Mouse (Mus musculus) kidney, postnatal 0 days (tissue): ENCODE results near the gene Slc17a5. TPM values are rescaled to one million over a fixed set of nuclear protein-coding genes. Genes with fewer than 3 reads are reported as not detected.

Source experiments
- ATAC-seq: fragments of 200-750 bp; cut with Nextera tagmentation; replicated peaks from 2 replicates; pipeline ENCODE4 v1.8.0; 2017; ENCODE audit warnings: low read depth, moderate number of reproducible peaks, moderate TSS enrichment, moderate library complexity; ENCODE audit not compliant: low FRiP score
- DNase-seq: peaks from one replicate; pipeline ENCODE4 v3.0.0-alpha.2; 2016; ENCODE audit warnings: low spot score
- H3K27ac ChIP-seq: fragments of 300-500 bp; sonication (generic); 2 replicates; pipeline ENCODE4 v1.5.1; 2014; ENCODE audit warnings: mild to moderate bottlenecking
- H3K27me3 ChIP-seq: fragments of 300-500 bp; sonication (generic); 2 replicates; pipeline ENCODE4 v1.6.1; 2014; ENCODE audit warnings: low read length, mixed read lengths; ENCODE audit not compliant: insufficient read depth
- H3K36me3 ChIP-seq: fragments of 300-500 bp; sonication (generic); 2 replicates; pipeline ENCODE4 v1.6.1; 2014; ENCODE audit warnings: low read length, mixed read lengths; ENCODE audit not compliant: insufficient read depth
- H3K4me1 ChIP-seq: fragments of 300-500 bp; sonication (generic); replicated peaks from 2 replicates; pipeline ENCODE4 v1.6.1; 2014; ENCODE audit warnings: antibody characterized with exemption, low read length, mixed read lengths; ENCODE audit not compliant: insufficient read depth
- H3K4me2 ChIP-seq: fragments of 300-500 bp; sonication (generic); 2 replicates; pipeline ENCODE4 v1.6.1; 2014; ENCODE audit warnings: mild to moderate bottlenecking, low read length, moderate library complexity, mixed read lengths
- H3K4me3 ChIP-seq: fragments of 300-500 bp; sonication (generic); replicated peaks from 2 replicates; pipeline ENCODE4 v1.5.1; 2014; ENCODE audit warnings: low read depth, low read length
- H3K9ac ChIP-seq: fragments of 300-500 bp; sonication (generic); 2 replicates; pipeline ENCODE4 v1.6.1; 2014; ENCODE audit warnings: low read depth, low read length
- H3K9me3 ChIP-seq: fragments of 300-500 bp; sonication (generic); replicated peaks from 2 replicates; pipeline ENCODE4 v1.6.1; 2016; ENCODE audit warnings: low read length, inconsistent platforms, mixed read lengths
- CTCF ChIP-seq: IDR thresholded peaks from 2 replicates; pipeline ENCODE4 v1.5.1; 2016; ENCODE audit warnings: antibody characterized with exemption, low read depth, mild to moderate bottlenecking, moderate library complexity
- WGBS: fragments of 180-500 bp; shearing (Covaris S2); extraction: QIAGEN DNeasy Blood & Tissue Kit; methylation state at CpG from one replicate; pipeline ENCODE4 v1.1.7; 2014; 5-methylcytosine and 5-hydroxymethylcytosine counted together
- polyA plus RNA-seq: library from polyadenylated mRNA; unstranded; fragments of >200 nt; fragmentation: Nextera tagmentation; extraction: Ambion mirVana; gene quantifications from 2 replicates; pipeline ENCODE4 v1.2.1, GENCODE M21; 2015

Gene Slc17a5
- polyA plus RNA-seq, 1 experiment from 2014 or later = 17.7 TPM

DNA sequence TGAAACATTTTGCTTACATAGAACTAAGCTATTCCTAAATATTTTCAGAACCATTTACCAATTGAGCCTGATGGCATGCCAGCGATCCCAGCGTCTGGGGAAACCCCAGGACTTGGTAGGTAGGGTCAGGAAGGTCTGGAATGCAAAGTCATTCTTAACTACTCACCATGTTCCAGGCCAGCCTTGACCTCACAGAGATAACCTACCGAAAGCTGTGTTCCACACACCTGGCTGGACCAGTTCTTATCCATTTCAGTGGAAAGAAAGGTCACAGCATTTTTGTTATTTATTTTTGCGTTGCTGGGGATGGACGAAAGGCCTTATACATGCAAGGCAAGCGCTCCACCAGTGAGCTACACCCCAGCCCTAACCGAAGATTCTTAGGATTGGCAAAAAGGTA, 53.2 kb downstream of the Slc17a5 start:
- Histone ChIP-seq H3K9ac (no peak overlapping the region), H3K36me3 (no peaks in the 10 kb centered on the region), H3K4me2 (no peak overlapping the region), H3K4me3 (no peak overlapping the region), H3K4me1 (no peaks in the 10 kb centered on the region; the same call in 1 of the 2 replicates), H3K27me3 (no peaks in the 10 kb centered on the region), H3K9me3 (no peaks in the 10 kb centered on the region), H3K27ac (no peak overlapping the region)
- DNase-seq (no peak), ATAC-seq (no peak)
- no peak for TF ChIP-seq CTCF
- WGBS = 90% methylated on average over 7 of the region's 7 CpGs

DNA sequence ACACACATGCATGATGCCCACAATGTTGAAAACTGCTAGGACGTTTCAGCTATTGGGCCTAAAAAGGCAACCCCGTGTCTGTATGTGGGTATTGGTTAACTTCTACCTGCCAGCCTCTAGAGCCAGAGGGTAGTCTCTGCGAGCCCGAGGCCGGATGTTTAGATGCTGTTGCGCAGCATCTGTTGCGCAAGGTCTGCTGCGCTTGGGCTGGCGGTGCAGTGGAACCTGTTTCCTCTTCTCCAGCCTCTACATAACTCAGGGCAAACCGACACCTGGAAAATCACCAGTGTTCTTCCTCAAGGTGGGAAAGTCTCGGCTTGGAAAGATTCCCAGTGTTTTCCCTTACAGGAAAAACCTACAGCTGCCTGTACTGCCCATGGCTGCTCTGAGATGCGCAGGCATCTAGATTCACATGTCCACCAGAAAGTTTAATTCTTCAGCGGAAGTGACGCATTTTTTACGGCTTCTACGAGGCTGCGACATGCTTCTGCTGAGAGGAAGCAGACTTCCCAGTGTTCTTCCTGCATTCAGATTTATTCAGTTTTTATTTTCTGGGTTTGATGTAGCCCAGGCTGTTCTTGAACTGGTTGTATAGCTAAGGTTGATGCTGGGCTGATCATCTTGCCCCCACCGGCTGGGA, 54.4 kb downstream of the Slc17a5 start:
- peak; percentile 29 for DNase-seq
- 71% methylated on average over 18 of the region's 18 CpGs for WGBS
- Histone ChIP-seq H3K27me3 (no peaks in the 10 kb centered on the region), H3K9ac (no peak overlapping the region), H3K36me3 (no peaks in the 10 kb centered on the region), H3K9me3 (no peaks in the 10 kb centered on the region), H3K27ac (peak overlapping the region; percentile 76), H3K4me3 (no peak overlapping the region), H3K4me1 (no peaks in the 10 kb centered on the region; the same call in 1 of the 2 replicates), H3K4me2 (no peak overlapping the region)
- TF ChIP-seq CTCF = no peak
- ATAC-seq = no peak

DNA sequence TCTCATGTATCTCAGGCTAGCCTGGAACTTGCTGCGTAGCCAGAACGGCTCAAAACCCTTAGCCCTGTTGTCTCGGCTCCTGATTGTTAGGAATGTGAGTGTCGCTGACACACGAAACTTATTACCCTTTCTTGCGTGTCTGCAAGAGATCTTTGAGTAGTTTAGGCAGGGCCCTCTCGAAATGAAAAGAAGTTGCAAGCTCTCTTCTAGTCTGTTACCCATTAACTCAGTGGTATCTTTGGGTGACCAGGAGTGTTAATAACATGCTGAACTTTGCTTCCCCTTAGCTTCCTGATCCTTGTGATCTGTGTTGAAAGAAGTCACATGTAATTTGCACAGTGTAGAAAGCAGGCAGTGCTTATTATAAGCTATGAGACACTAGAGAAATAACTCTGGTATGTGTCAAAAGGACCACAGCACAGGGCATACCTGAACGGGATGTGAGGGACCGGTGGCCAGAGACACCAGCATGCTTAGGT, 55.5 kb downstream of the Slc17a5 start:
- H3K4me2 ChIP-seq = no peak overlapping the region
- DNase-seq = peak; percentile 58

DNA sequence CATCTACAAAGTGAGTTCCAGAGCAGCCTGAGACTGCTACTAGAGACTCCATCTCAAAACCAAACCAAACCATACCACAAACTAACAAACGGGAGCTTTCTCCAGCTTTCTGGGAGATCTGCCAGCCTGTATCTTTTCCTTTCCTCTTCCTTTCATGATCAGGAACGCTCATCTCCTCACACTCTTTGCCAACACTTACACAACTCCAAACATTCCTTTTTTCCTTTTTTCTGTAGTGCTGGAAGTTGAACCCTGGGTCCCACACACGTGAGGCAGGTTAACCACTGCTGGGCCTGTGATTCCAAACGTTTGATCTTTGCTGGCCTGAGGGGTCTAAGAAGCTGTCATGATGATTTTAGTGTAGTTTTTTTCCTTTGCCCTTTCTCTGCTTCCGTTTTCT, 56.0 kb downstream of the Slc17a5 start:
- Histone ChIP-seq H3K9ac (no peak overlapping the region), H3K4me1 (peaks cover 6% of the 10 kb centered on the region), H3K27me3 (no peaks in the 10 kb centered on the region), H3K9me3 (no peaks in the 10 kb centered on the region), H3K27ac (peak overlapping the region; percentile 51), H3K4me3 (no peak overlapping the region), H3K4me2 (no peak overlapping the region), H3K36me3 (no peaks in the 10 kb centered on the region)
- no peak for ATAC-seq
- DNase-seq = no peak
- 29% methylated on average over 5 of the region's 5 CpGs for WGBS
- TF ChIP-seq CTCF = no peak

More for the DNA sequence above, 55.5 kb downstream of the Slc17a5 start:
- no peaks in the 10 kb centered on the region for H3K27me3 ChIP-seq
- peak overlapping the region; percentile 76 for H3K27ac ChIP-seq
- no peak for TF ChIP-seq CTCF
- H3K9me3 ChIP-seq = no peaks in the 10 kb centered on the region
- H3K4me1 ChIP-seq = peaks cover 3% of the 10 kb centered on the region; the same call in 1 of the 2 replicates
- H3K36me3 ChIP-seq = no peaks in the 10 kb centered on the region
- peak; percentile 70 for ATAC-seq
- 27% methylated on average over 9 of the region's 9 CpGs for WGBS
- no peak overlapping the region for H3K9ac ChIP-seq
- H3K4me3 ChIP-seq = no peak overlapping the region

DNA sequence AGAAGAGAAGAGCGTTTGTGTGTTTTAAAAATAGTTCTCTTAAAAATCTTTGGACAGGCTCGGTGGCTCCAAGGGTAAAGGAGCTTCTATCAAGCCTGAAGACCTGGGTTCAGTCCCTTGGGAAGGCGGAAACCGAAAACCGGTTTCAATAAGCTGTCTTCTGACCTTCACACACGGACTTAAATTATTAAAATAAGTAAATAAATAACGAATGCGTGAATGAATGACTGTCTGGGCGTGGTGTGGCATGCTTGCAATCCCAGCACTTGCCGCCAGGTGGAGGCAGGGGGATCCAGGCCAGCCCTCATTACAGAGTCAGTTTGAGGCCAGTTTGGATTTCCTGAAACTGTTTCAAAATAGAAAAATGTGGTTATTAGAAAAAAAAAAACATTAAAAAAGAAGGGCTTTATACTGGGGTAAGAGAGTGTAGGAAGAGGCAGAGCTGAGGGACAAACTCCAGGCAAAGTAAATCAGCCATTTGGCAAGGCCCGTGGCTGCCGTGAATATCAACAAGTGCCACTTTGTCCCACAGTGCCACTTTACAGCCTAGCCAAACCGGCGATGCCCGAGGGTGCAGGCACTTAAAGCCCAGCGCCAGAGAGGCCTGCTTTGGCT, 60.0 kb downstream of the Slc17a5 start:
- 2% methylated on average over 16 of the region's 16 CpGs for WGBS
- Histone ChIP-seq H3K4me3 (peak overlapping the region; percentile 38), H3K27me3 (no peaks in the 10 kb centered on the region), H3K4me2 (peak overlapping the region; percentile 78), H3K27ac (peak overlapping the region; percentile 93), H3K4me1 (peaks cover 11% of the 10 kb centered on the region), H3K9ac (peak overlapping the region; percentile 59), H3K36me3 (no peaks in the 10 kb centered on the region), H3K9me3 (no peaks in the 10 kb centered on the region)
- peak; percentile 85 for DNase-seq
- peak; percentile 57 for ATAC-seq
- TF ChIP-seq CTCF = peak; percentile 91

DNA sequence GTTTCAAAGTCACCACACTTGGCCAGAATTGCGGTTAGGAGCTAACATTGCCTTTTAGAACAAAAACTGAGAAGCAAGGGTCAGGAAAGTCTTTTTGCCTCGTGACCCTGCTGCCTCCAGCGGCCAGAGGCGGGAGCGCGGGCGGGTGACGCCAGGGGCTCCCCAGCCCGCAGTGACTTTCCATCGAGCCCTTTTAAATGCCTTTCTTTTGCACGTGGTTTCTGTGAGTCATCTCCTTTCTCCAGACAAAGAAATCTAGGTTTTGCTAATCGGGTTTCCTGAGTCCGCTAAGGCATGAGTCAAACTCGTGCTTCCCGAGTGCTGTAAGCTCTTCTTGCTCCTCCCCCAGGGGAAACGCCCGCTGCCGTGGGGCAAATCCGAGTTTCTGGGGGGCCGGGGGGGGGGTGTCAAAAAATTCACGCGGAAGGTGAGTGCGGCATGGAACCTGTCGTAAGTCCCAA, 60.5 kb downstream of the Slc17a5 start:
- WGBS = under 1% methylated on average over 24 of the region's 24 CpGs
- Histone ChIP-seq H3K4me1 (peaks cover 11% of the 10 kb centered on the region), H3K27me3 (no peaks in the 10 kb centered on the region), H3K9me3 (no peaks in the 10 kb centered on the region), H3K9ac (peak overlapping the region; percentile 59), H3K27ac (peak overlapping the region; percentile 93), H3K4me3 (peak overlapping the region; percentile 38), H3K4me2 (peak overlapping the region; percentile 78), H3K36me3 (no peaks in the 10 kb centered on the region)
- TF ChIP-seq CTCF = peak; percentile 78
- ATAC-seq (peak; percentile 82), DNase-seq (peak; percentile 97)
